Mouse (Mus musculus) limb, embryonic 10.5 days (tissue): ENCODE data around the gene Dnajc7. TPM values are rescaled to one million over a fixed set of nuclear protein-coding genes. Genes with fewer than 3 reads are reported as not detected.
"Not testable (repeated sequence)": the region's sequence is repeated elsewhere in the genome, so short reads cannot be mapped to it uniquely, and the experiment has no call there.

Experiments used
- DNase-seq: peaks from one replicate; pipeline ENCODE4 v3.0.0-alpha.2; 2017; ENCODE audit warnings: low spot score
- H3K27ac ChIP-seq: fragments of 300-500 bp; sonication (generic); 2 replicates; pipeline ENCODE4 v1.5.1; 2016; ENCODE audit warnings: mild to moderate bottlenecking
- H3K27me3 ChIP-seq: fragments of 300-500 bp; sonication (generic); 2 replicates; pipeline ENCODE4 v1.6.1; 2016; ENCODE audit warnings: low read depth, mild to moderate bottlenecking; ENCODE audit not compliant: poor library complexity, severe bottlenecking
- H3K36me3 ChIP-seq: fragments of 300-500 bp; sonication (generic); 2 replicates; pipeline ENCODE4 v1.6.1; 2016; ENCODE audit warnings: mild to moderate bottlenecking, moderate library complexity
- H3K4me1 ChIP-seq: fragments of 300-500 bp; sonication (generic); 2 replicates; pipeline ENCODE4 v1.6.1; 2016
- H3K4me3 ChIP-seq: fragments of 300-500 bp; sonication (generic); 2 replicates; pipeline ENCODE4 v1.5.1; 2016; ENCODE audit warnings: mild to moderate bottlenecking, moderate library complexity
- H3K9me3 ChIP-seq: fragments of 300-500 bp; sonication (generic); replicated peaks from 2 replicates; pipeline ENCODE4 v1.6.1; 2016; ENCODE audit warnings: mild to moderate bottlenecking
- WGBS: fragments of 180-500 bp; shearing (Covaris S2); methylation state at CpG from one replicate; pipeline ENCODE4 v1.1.7; 2016; 5-methylcytosine and 5-hydroxymethylcytosine counted together
- polyA plus RNA-seq: library from polyadenylated mRNA; unstranded; fragments of >200 nt; fragmentation: Nextera tagmentation; extraction: Ambion mirVana; gene quantifications from 2 replicates; pipeline ENCODE4 v1.2.1, GENCODE M21; 2016

Gene Dnajc7
- polyA plus RNA-seq, 1 experiment from 2014 or later = 281 TPM

GRCm38 (mm10) chr11:100549466-100549865, 70.5 kb downstream of the Dnajc7 start:
- Histone ChIP-seq H3K27me3 (no peaks in the 10 kb centered on the region), H3K4me3 (no peak overlapping the region), H3K9me3 (no peaks in the 10 kb centered on the region), H3K27ac (no peak overlapping the region), H3K4me1 (peaks cover 17% of the 10 kb centered on the region), H3K36me3 (no peaks in the 10 kb centered on the region)
- no peak for DNase-seq
- WGBS = 86% methylated on average over 8 of the region's 8 CpGs

GRCm38 (mm10) chr11:100548141-100548540, 71.8 kb downstream of the Dnajc7 start:
- Histone ChIP-seq H3K9me3 (no peaks in the 10 kb centered on the region), H3K27ac (no peak overlapping the region), H3K27me3 (no peaks in the 10 kb centered on the region), H3K4me1 (peaks cover 18% of the 10 kb centered on the region), H3K36me3 (no peaks in the 10 kb centered on the region), H3K4me3 (no peak overlapping the region)
- 83% methylated on average over 6 of the region's 6 CpGs for WGBS
- DNase-seq = no peak

- Histone ChIP-seq H3K4me3 (no peak overlapping the region), H3K27me3 (no peaks in the 10 kb centered on the region), H3K36me3 (no peaks in the 10 kb centered on the region), H3K4me1 (peaks cover 18% of the 10 kb centered on the region), H3K27ac (no peak overlapping the region), H3K9me3 (no peaks in the 10 kb centered on the region)
- 90% methylated on average over 6 of the region's 6 CpGs for WGBS
- no peak for DNase-seq
Measured at GRCm38 (mm10) chr11:100546955-100547354, 73.0 kb downstream of the Dnajc7 start.

- Histone ChIP-seq H3K4me1 (peaks cover 18% of the 10 kb centered on the region), H3K36me3 (no peaks in the 10 kb centered on the region), H3K27me3 (no peaks in the 10 kb centered on the region), H3K27ac (peak overlapping the region; percentile 76), H3K9me3 (no peaks in the 10 kb centered on the region), H3K4me3 (peak overlapping the region; percentile 51)
- no peak for DNase-seq
- WGBS = 26% methylated on average over 7 of the region's 7 CpGs
Measured at GRCm38 (mm10) chr11:100545746-100546085, 74.3 kb downstream of the Dnajc7 start.

- Histone ChIP-seq H3K36me3 (no peaks in the 10 kb centered on the region), H3K4me3 (peak within 1 kb of the TSS; percentile 51), H3K4me1 (peaks cover 18% of the 10 kb centered on the region), H3K9me3 (no peaks in the 10 kb centered on the region), H3K27me3 (no peaks in the 10 kb centered on the region), H3K27ac (peak within 1 kb of the TSS; percentile 76)
- WGBS = 6% methylated on average over 28 of the region's 28 CpGs
- DNase-seq = peak; percentile 93
Measured at GRCm38 (mm10) chr11:100544832-100545745, 74.9 kb downstream of the Dnajc7 start, which contains the start of gene Ttc25. Gene Ttc25 (plus strand): TSS chr11:100545607.

GRCm38 (mm10) chr11:100541577-100541976, 78.4 kb downstream of the Dnajc7 start:
- Histone ChIP-seq H3K4me3 (no peak overlapping the region), H3K27ac (no peak overlapping the region), H3K4me1 (peaks cover 18% of the 10 kb centered on the region), H3K27me3 (no peaks in the 10 kb centered on the region), H3K36me3 (no peaks in the 10 kb centered on the region), H3K9me3 (no peaks in the 10 kb centered on the region)
- no peak for DNase-seq
- 93% methylated on average over 2 of the region's 2 CpGs for WGBS

GRCm38 (mm10) chr11:100540966-100541365, 79.0 kb downstream of the Dnajc7 start:
- DNase-seq = no peak
- WGBS = 52% methylated on average over 6 of the region's 6 CpGs

GRCm38 (mm10) chr11:100536466-100536865, 83.5 kb downstream of the Dnajc7 start:
- DNase-seq = no peak
- H3K36me3 ChIP-seq = no peaks in the 10 kb centered on the region
- no peaks in the 10 kb centered on the region for H3K9me3 ChIP-seq
- no peak overlapping the region for H3K27ac ChIP-seq
- H3K4me1 ChIP-seq = no peaks in the 10 kb centered on the region
- no peak overlapping the region for H3K4me3 ChIP-seq
- H3K27me3 ChIP-seq = no peaks in the 10 kb centered on the region

More at GRCm38 (mm10) chr11:100540966-100541365, 79.0 kb downstream of the Dnajc7 start:
- Histone ChIP-seq H3K9me3 (no peaks in the 10 kb centered on the region), H3K27ac (no peak overlapping the region), H3K36me3 (no peaks in the 10 kb centered on the region), H3K4me3 (no peak overlapping the region), H3K4me1 (peaks cover 15% of the 10 kb centered on the region), H3K27me3 (no peaks in the 10 kb centered on the region)

- Histone ChIP-seq H3K4me3 (no peak overlapping the region), H3K36me3 (no peaks in the 10 kb centered on the region), H3K27me3 (no peaks in the 10 kb centered on the region), H3K4me1 (no peaks in the 10 kb centered on the region), H3K9me3 (no peaks in the 10 kb centered on the region), H3K27ac (no peak overlapping the region)
- 89% methylated on average over 1 of the region's 1 CpGs for WGBS
- no peak for DNase-seq
Measured at GRCm38 (mm10) chr11:100535996-100536395, 84.0 kb downstream of the Dnajc7 start.

GRCm38 (mm10) chr11:100534821-100535220, 85.1 kb downstream of the Dnajc7 start:
- not testable (repeated sequence) for H3K9me3 ChIP-seq, H3K27ac ChIP-seq, H3K4me1 ChIP-seq, H3K36me3 ChIP-seq, DNase-seq, H3K27me3 ChIP-seq, H3K4me3 ChIP-seq
- WGBS = 87% methylated on average over 6 of the region's 6 CpGs

- DNase-seq, H3K36me3 ChIP-seq, H3K27me3 ChIP-seq, H3K4me3 ChIP-seq, H3K9me3 ChIP-seq, H3K27ac ChIP-seq, H3K4me1 ChIP-seq: not testable (repeated sequence)
- 85% methylated on average over 2 of the region's 2 CpGs for WGBS
Measured at GRCm38 (mm10) chr11:100534411-100534810, 85.6 kb downstream of the Dnajc7 start.

GRCm38 (mm10) chr11:100533871-100534270, 86.1 kb downstream of the Dnajc7 start:
- Histone ChIP-seq H3K9me3 (no peaks in the 10 kb centered on the region), H3K27me3 (no peaks in the 10 kb centered on the region), H3K36me3 (no peaks in the 10 kb centered on the region), H3K27ac (no peak overlapping the region), H3K4me1 (no peaks in the 10 kb centered on the region), H3K4me3 (no peak overlapping the region)
- WGBS = 85% methylated on average over 6 of the region's 6 CpGs
- no peak for DNase-seq
